Mouse (Mus musculus) small intestine, adult 2 months (tissue): ENCODE measurements around the gene Rab1a.

ENCODE experiments used
- CTCF ChIP-seq: fragments of 200-500 bp; IDR thresholded peaks from 2 replicates; pipeline ENCODE4 v1.5.1; 2012; ENCODE audit warnings: low read depth, mild to moderate bottlenecking, control low read depth, inconsistent platforms, low read length, moderate library complexity, mixed read lengths; ENCODE audit not compliant: insufficient replicate concordance, insufficient read length; ENCODE audit errors: extremely low read depth
- POLR2A ChIP-seq: fragments of 200-500 bp; IDR thresholded peaks from 2 replicates; pipeline ENCODE4 v1.6.1; 2012; ENCODE audit warnings: low read depth, mild to moderate bottlenecking, control low read depth, inconsistent platforms, low read length, moderate library complexity

- TF ChIP-seq POLR2A (no peak), CTCF (no peak)
Observed at GRCm38 (mm10) chr11:20204321-20204720, 3.1 kb downstream of the Rab1a start.
